Mouse (Mus musculus) olfactory bulb, adult 2 months (tissue): ENCODE results near the gene A830005F24Rik.

Experiments used
- CTCF ChIP-seq: fragments of 200-500 bp; IDR thresholded peaks from 2 replicates; pipeline ENCODE4 v1.5.1; 2012; ENCODE audit warnings: low read depth, mild to moderate bottlenecking, low read length, moderate library complexity; ENCODE audit not compliant: insufficient read depth
- POLR2A ChIP-seq: fragments of 200-500 bp; IDR thresholded peaks from 2 replicates; pipeline ENCODE4 v1.6.1; 2012; ENCODE audit warnings: mild to moderate bottlenecking, low read depth, low read length, moderate library complexity; ENCODE audit not compliant: insufficient read depth

GRCm38 (mm10) chr13:48513003-48513929 lies at the start of gene A830005F24Rik, which contains the start of gene Zfp169:
- TF ChIP-seq POLR2A (peak; percentile 75), CTCF (no peak)
